In genomic region chr9:61155851-61156250, GRCm38 (mm10) we compare ENCODE assay signal across 18 mouse cellular contexts.
DNase-seq lines count a peak whose midpoint lies in the region.
"Had no signal": no experiment of that assay in that cellular context is flagged by ENCODE, and none has a peak within 500 bp of the region (broad histone marks: within the 10 kb centered on the region; RNA-seq: fewer than 3 reads in every experiment).

No protein-coding gene starts in this region.

- intact Hi-C loops in heart, postnatal 25 days (cut with DNase I) = no loop called here
- intact Hi-C loops in left cerebral cortex, postnatal 25 days (cut with DNase I) = no loop called here

- peak; percentile 25 for DNase-seq in adrenal gland, postnatal 10 days
- no peak for DNase-seq in adrenal gland, adult 8-10 months
- peak; percentile 49 to 65 for DNase-seq in kidney, postnatal 4 days
- DNase-seq in kidney, adult 18-20 months = no peak
- DNase-seq in retina, postnatal 1 day = peak; percentile 38
- no peak for DNase-seq in retina, embryonic 14.5 days (ENCODE audit: low spot score)
- DNase-seq in heart, postnatal 25 days (ENCODE audit: low spot score) = no peak
- no peak for DNase-seq in left cerebral cortex, postnatal 25 days (ENCODE audit: low spot score in 2 of 2)
- DNase-seq: cerebellum, adult 11 months; cerebellum, adult 9-10 months; cerebellum, postnatal 36 days; heart, adult 2 months; kidney, adult 8-10 months; kidney, postnatal 14 days; liver, postnatal 0 days; spleen, adult 18-20 months; thymus, adult 2 months; thymus, postnatal 36 days had no signal

Comparison
In these comparisons a context has a peak if more than half of its experiments do, and no peak if none do; other contexts are left out.
1. DNase-seq: peak in adrenal gland, postnatal 10 days (single experiment), kidney, postnatal 4 days (2 of 2) and retina, postnatal 1 day (single experiment); none in adrenal gland, adult 8-10 months (single experiment), kidney, adult 18-20 months (single experiment), retina, embryonic 14.5 days (single experiment), heart, postnatal 25 days (single experiment) and left cerebral cortex, postnatal 25 days (0 of 2).